Mouse (Mus musculus): ENCODE data around the gene Foxn4. TPM values are rescaled to one million over a fixed set of nuclear protein-coding genes. Genes with fewer than 3 reads are reported as not detected.

Foxn4 gene
- polyA plus RNA-seq, 1 experiment from 2014 or later, result 0.12 TPM

DNA sequence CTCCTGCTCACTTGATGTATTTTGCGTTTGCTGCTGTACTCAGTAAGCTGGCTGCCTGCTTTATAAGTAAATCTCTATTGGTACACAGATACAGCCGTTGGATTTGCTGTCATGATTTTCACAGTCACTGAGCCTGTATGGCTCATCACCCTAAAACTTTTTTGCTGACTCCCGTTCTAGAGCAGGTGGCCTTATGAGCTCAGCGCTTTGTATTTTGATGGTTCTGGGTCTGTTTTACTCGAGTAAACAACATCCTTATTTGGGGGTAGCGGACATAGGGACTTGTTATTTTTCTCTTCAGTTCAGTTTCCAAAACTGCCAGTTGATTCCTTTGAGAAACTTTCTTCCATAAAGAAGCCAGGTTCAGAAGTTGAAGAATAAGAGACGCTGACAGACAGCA, 47.6 kb downstream of the Foxn4 start:
- no peak overlapping the region for H3K9ac ChIP-seq
- no peaks in the 10 kb centered on the region for H3K36me3 ChIP-seq
- no peaks in the 10 kb centered on the region for H3K27me3 ChIP-seq
- ATAC-seq (ENCODE audit: low FRiP score, low read depth), result no peak
- H3K4me2 ChIP-seq, result no peak overlapping the region
- peaks cover 11% of the 10 kb centered on the region for H3K9me3 ChIP-seq
- no peak overlapping the region for H3K4me3 ChIP-seq
- H3K27ac ChIP-seq (replicated peaks), result no peak overlapping the region
- WGBS, result 95% methylated on average over 7 of the region's 7 CpGs
- no peaks in the 10 kb centered on the region for H3K4me1 ChIP-seq (replicated peaks)

DNA sequence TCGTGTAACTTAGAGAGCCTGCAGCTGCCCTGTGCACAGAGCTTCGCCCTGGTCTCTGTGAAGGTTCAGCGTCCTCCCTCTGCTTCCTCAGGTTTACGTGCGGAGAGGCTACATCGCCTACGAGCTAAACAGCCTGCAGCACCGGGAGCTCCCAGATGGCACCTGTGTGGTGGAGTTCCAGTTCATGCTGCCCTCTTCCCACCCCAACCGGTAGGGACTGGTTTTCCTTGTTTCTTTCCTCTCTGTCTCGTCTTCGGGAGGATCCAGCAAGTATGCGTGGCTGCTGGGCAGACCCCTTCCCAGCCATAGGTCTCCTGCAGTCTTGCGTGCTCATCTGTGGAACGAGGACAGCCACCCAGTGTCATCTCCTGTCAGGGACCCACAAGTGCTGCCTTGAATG, 54.8 kb downstream of the Foxn4 start:
- Histone ChIP-seq H3K9me3 (no peaks in the 10 kb centered on the region), H3K36me3 (no peaks in the 10 kb centered on the region), H3K4me1 (replicated peaks) (no peaks in the 10 kb centered on the region), H3K27me3 (no peaks in the 10 kb centered on the region), H3K9ac (no peak overlapping the region), H3K27ac (replicated peaks) (no peak overlapping the region), H3K4me2 (no peak overlapping the region), H3K4me3 (no peak overlapping the region)
- no peak for ATAC-seq (ENCODE audit: low FRiP score, low read depth)
- WGBS, result 87% methylated on average over 14 of the region's 14 CpGs

DNA sequence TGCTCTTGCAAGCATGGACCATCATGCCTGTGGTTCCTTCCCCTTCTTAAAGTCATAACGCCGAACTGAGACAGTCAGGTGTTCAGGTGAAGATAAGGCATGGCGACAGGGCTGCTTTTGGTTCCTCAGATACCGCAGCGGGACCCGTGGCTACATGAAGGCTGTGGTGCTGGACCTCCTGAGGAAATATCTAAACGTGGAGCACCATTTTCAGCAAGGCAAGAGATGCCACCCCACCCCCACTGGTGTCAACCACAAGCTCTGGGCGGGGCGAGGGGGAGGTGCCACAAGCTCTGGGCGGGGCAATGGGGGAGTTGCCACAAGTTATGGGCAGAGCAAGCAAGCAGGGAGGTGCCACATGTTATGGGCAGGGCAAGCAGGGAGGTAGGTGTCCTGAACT, 60.4 kb downstream of the Foxn4 start:
- WGBS, result 78% methylated on average over 10 of the region's 10 CpGs
- H3K36me3 ChIP-seq, result no peaks in the 10 kb centered on the region
- no peaks in the 10 kb centered on the region for H3K9me3 ChIP-seq
- H3K27me3 ChIP-seq, result no peaks in the 10 kb centered on the region
- H3K4me3 ChIP-seq, result no peak overlapping the region
- no peak overlapping the region for H3K4me2 ChIP-seq
- no peak overlapping the region for H3K9ac ChIP-seq
- no peaks in the 10 kb centered on the region for H3K4me1 ChIP-seq (replicated peaks)
- H3K27ac ChIP-seq (replicated peaks), result no peak overlapping the region
- ATAC-seq (ENCODE audit: low FRiP score, low read depth), result no peak

DNA sequence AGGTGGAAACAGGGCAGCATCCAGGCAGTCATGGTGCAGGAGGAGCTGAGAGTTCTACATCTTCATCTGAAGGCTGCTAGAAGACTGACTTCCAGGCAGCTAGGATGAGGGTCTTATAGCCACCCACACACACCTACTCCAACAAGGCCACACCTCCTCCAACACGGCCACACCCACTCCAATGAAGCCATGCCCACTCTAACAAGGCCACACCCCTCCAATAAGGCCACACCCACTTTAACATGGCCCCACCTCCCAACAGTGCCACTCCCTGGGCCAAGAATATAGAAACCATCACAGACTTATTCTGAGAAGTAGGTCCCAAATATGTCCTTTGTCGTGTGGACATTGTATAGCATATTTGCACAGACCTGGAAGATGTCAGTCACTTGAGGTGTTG, 67.4 kb downstream of the Foxn4 start:
- WGBS, result 78% methylated on average over 2 of the region's 2 CpGs
- Histone ChIP-seq H3K27me3 (no peaks in the 10 kb centered on the region), H3K4me1 (replicated peaks) (no peaks in the 10 kb centered on the region), H3K9me3 (no peaks in the 10 kb centered on the region), H3K36me3 (no peaks in the 10 kb centered on the region), H3K27ac (replicated peaks) (no peak overlapping the region), H3K9ac (no peak overlapping the region), H3K4me3 (no peak overlapping the region), H3K4me2 (no peak overlapping the region)
- ATAC-seq (ENCODE audit: low FRiP score, low read depth), result no peak

Other genes starting within 250 kb of the Foxn4 start
- gene Usp30, start 208.3 kb downstream of the Foxn4 start, polyA plus RNA-seq (2015; fragmentation: Nextera tagmentation; extraction: Ambion mirVana), result 17.0 and 18.5 TPM in 2 replicates
- 85.9 and 93.9 TPM in 2 replicates for gene Svop, start 182.2 kb downstream of the Foxn4 start, polyA plus RNA-seq (2015; fragmentation: Nextera tagmentation; extraction: Ambion mirVana)
- gene Alkbh2, start 145.6 kb downstream of the Foxn4 start, polyA plus RNA-seq (2015; fragmentation: Nextera tagmentation; extraction: Ambion mirVana), result 6.4 and 7.4 TPM in 2 replicates
- gene Ung, start 143.4 kb downstream of the Foxn4 start, polyA plus RNA-seq (2015; fragmentation: Nextera tagmentation; extraction: Ambion mirVana), result 12.8 and 13.5 TPM in 2 replicates
- 4.4 TPM in 2 replicates for gene Acacb, start 127.3 kb downstream of the Foxn4 start, polyA plus RNA-seq (2015; fragmentation: Nextera tagmentation; extraction: Ambion mirVana)
- gene Myo1h, start 15.4 kb upstream of the Foxn4 start, polyA plus RNA-seq (2015; fragmentation: Nextera tagmentation; extraction: Ambion mirVana), result 0.60 and 0.64 TPM in 2 replicates
- 62.2 and 63.9 TPM in 2 replicates for gene Kctd10, start 106.7 kb upstream of the Foxn4 start, polyA plus RNA-seq (2015; fragmentation: Nextera tagmentation; extraction: Ambion mirVana)
- gene Ube3b, start 106.8 kb upstream of the Foxn4 start, polyA plus RNA-seq (2015; fragmentation: Nextera tagmentation; extraction: Ambion mirVana), result 39.6 and 41.3 TPM in 2 replicates
- gene Mmab, start 170.3 kb upstream of the Foxn4 start, polyA plus RNA-seq (2015; fragmentation: Nextera tagmentation; extraction: Ambion mirVana), result 34.2 and 36.3 TPM in 2 replicates
- 74.6 and 78.0 TPM in 2 replicates for gene Mvk, start 170.5 kb upstream of the Foxn4 start, polyA plus RNA-seq (2015; fragmentation: Nextera tagmentation; extraction: Ambion mirVana)